Mouse (Mus musculus) stomach, postnatal 0 days (tissue): ENCODE data around the gene Ankrd33b.

ENCODE experiments used
- CTCF ChIP-seq: IDR thresholded peaks from 2 replicates; pipeline ENCODE4 v1.5.1; 2016; ENCODE audit warnings: antibody characterized with exemption, low read depth, mild to moderate bottlenecking, moderate library complexity
- EP300 ChIP-seq: optimal IDR thresholded peaks from 2 replicates; pipeline ENCODE3; 2016; ENCODE audit warnings: antibody characterized with exemption

DNA sequence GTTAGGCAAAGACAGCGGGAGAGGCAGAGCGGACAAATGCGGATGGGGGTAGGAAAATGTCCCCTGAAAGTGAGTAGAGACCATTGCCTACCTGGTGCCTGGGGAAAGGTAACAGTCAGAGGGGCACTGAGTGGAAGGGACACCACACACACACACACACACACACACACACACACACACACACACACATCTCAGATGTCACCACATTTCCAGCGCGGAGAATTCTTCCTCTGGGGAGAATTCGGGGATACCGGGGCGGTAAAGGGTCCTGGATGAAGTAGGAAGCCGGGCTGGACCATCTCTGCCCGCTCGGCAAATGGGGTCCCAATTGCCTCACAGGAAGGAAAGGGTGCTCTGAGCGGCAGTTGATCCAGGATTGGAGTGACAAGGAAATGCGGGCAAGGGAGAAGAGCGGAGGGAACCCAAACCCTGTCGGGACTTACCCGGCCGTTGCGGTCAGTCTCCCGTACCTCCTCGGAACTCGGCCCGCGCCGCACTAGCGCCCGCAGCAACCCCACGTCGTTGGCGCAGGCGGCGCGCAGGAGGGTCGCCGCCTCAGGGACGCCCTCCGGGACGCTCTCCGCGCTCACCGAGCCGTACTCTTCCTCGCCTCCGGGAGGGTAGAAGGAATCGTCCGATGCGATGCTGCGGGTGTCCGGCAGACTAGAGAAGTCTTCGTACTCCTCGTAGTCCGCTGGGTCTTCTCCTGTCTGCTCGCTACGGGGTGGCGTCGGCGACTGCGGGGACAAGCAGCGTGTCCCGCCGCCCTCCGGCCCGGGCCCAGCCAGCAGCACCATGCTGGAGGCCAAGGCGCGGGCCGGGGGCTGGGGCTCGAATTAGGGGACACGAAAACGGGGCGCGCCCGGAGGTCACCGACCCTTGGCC lies 688 bp downstream of the Ankrd33b start:
- TF ChIP-seq EP300 (no peak), CTCF (no peak)
